Mouse (Mus musculus) intestine, embryonic 15.5 days (tissue): ENCODE data around the gene Snrnp25. TPM values are rescaled to one million over a fixed set of nuclear protein-coding genes. Genes with fewer than 3 reads are reported as not detected.

ENCODE experiments used
- polyA plus RNA-seq: library from polyadenylated mRNA; unstranded; fragments of >200 nt; fragmentation: Nextera tagmentation; extraction: Ambion mirVana; gene quantifications from 2 replicates; pipeline ENCODE4 v1.2.1, GENCODE M21; 2015

The Snrnp25 gene
- polyA plus RNA-seq, 1 experiment from 2014 or later: 45.1 TPM

Other genes starting within 250 kb of the Snrnp25 start
- not detected in 2 replicates for gene 4930524B15Rik, start 239.8 kb upstream of the Snrnp25 start, polyA plus RNA-seq
- gene Nsg2, start 205.0 kb upstream of the Snrnp25 start, polyA plus RNA-seq: 10.0 and 12.0 TPM in 2 replicates
- 0.09 and 0.11 TPM in 2 replicates for gene Il9r, start 5.1 kb upstream of the Snrnp25 start, polyA plus RNA-seq
- gene Rhbdf1, start 16.9 kb downstream of the Snrnp25 start, polyA plus RNA-seq: 52.8 and 53.5 TPM in 2 replicates
- 30.8 and 36.6 TPM in 2 replicates for gene Mpg, start 21.1 kb downstream of the Snrnp25 start, polyA plus RNA-seq
- gene Nprl3, start 62.3 kb downstream of the Snrnp25 start, polyA plus RNA-seq: 29.4 and 33.6 TPM in 2 replicates
- gene Hba-x, start 71.0 kb downstream of the Snrnp25 start, polyA plus RNA-seq: 36.3 and 48.2 TPM in 2 replicates
- gene Hba-a1, start 78.1 kb downstream of the Snrnp25 start, polyA plus RNA-seq: 4,064 and 4,369 TPM in 2 replicates
- gene Hbq1b, start 81.5 kb downstream of the Snrnp25 start, polyA plus RNA-seq: 3.0 and 3.3 TPM in 2 replicates
- gene Hba-a2, start 91.1 kb downstream of the Snrnp25 start, polyA plus RNA-seq: 10,966 and 11,197 TPM in 2 replicates
- gene Hbq1a, start 94.7 kb downstream of the Snrnp25 start, polyA plus RNA-seq: 0.40 and 0.68 TPM in 2 replicates
- 12.9 and 13.5 TPM in 2 replicates for gene Sh3pxd2b, start 142.4 kb downstream of the Snrnp25 start, polyA plus RNA-seq
- gene Ubtd2, start 250.0 kb downstream of the Snrnp25 start, polyA plus RNA-seq: 29.4 and 34.0 TPM in 2 replicates